Mouse (Mus musculus) liver, embryonic 11.5 days (tissue): ENCODE data around the gene Myl10. TPM values are rescaled to one million over a fixed set of nuclear protein-coding genes. Genes with fewer than 3 reads are reported as not detected.

Experiments
- polyA plus RNA-seq: library from polyadenylated mRNA; unstranded; fragments of >200 nt; fragmentation: Nextera tagmentation; extraction: Ambion mirVana; gene quantifications from 2 replicates; pipeline ENCODE4 v1.2.1, GENCODE M21; 2014

Myl10 gene
- polyA plus RNA-seq, 1 experiment from 2014 or later = not detected

Other genes starting within 250 kb of the Myl10 start
- gene Cux1, start 125.7 kb upstream of the Myl10 start, polyA plus RNA-seq = 45.8 and 50.0 TPM in 2 replicates
- gene Col26a1, start 190.1 kb downstream of the Myl10 start, polyA plus RNA-seq = 9.1 and 9.8 TPM in 2 replicates
- 28.5 and 32.4 TPM in 2 replicates for gene Ift22, start 215.0 kb downstream of the Myl10 start, polyA plus RNA-seq